17 mouse cellular contexts compared by ENCODE assay signal in the genomic region with DNA sequence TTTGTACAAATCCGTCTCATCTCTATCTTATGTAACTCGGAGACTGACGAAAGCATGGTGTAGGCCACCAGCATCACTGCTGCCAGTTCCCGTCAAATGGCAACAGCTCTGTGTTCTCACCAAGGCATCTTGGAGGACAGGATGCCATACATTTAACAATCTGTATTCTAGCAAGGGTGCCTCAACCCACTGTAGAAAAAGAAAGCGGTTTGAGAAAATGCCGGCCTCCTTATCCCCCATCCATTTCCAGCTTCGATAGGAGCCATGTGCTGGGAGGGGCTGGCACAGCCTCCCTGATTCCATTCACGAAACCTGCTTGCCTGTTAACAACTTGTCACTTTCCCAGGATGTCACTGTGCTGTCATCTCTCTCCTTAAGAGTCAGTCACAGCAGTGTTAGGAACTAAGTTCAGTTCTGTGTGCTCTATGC.
DNase-seq lines count a peak whose midpoint lies in the region; ATAC-seq and TF ChIP-seq lines count a peak whose summit lies in the region.
"Had no signal": no experiment of that assay in that cellular context is flagged by ENCODE, and none has a peak within 500 bp of the region (broad histone marks: within the 10 kb centered on the region; RNA-seq: fewer than 3 reads in every experiment).

No protein-coding gene starts in this region.

- H3K4me2 ChIP-seq in heart, embryonic 13.5 days, result no peak overlapping the region
- peak overlapping the region; percentile 9 for H3K4me2 ChIP-seq in forebrain, embryonic 16.5 days (ENCODE audit: low read length)
- H3K4me2 ChIP-seq: embryonic facial prominence, embryonic 15.5 days; liver, embryonic 12.5 days had no signal

- intact Hi-C loops in heart, postnatal 14 days (cut with DNase I), result no loop called here
- intact Hi-C loops in left cerebral cortex, adult 2 months (cut with DNase I), result no loop called here

- DNase-seq in cerebellum, adult 18-20 months, result peak; percentile 38 to 40
- no peak for DNase-seq in cerebellum, adult 8-10 months
- DNase-seq in heart, postnatal 14 days, result no peak
- peak; percentile 41 to 48 for DNase-seq in left cerebral cortex, adult 2 months (ENCODE audit: extremely low spot score in 1 of 2, low spot score in 2 of 2)
- no peak for DNase-seq in c-Kit-positive CD71-positive TER-119-positive erythroid progenitor cells, embryonic 14.5 days (ENCODE audit: low spot score)
- no peak for DNase-seq in kidney, adult 18-20 months
- DNase-seq: adrenal gland, postnatal 14 days; cerebellum, postnatal 36 days; heart, postnatal 10 days; lung, postnatal 10 days; midbrain, embryonic 14.5 days had no signal

- H3K9me3 ChIP-seq in heart, embryonic 13.5 days, result no peaks in the 10 kb centered on the region
- H3K9me3 ChIP-seq in forebrain, embryonic 16.5 days (ENCODE audit: control insufficient read depth, low read length), result no peaks in the 10 kb centered on the region
- H3K9me3 ChIP-seq: embryonic facial prominence, embryonic 15.5 days; liver, embryonic 12.5 days had no signal

- no peak for TF ChIP-seq CTCF in left cerebral cortex, adult 2 months (IDR thresholded peaks at IDR 0.05)

- peaks cover 44% of the 10 kb centered on the region for H3K4me1 ChIP-seq in heart, embryonic 13.5 days
- peaks cover 21% of the 10 kb centered on the region for H3K4me1 ChIP-seq in forebrain, embryonic 16.5 days (replicated peaks; ENCODE audit: control insufficient read depth, insufficient read depth, low read length)

- no peaks in the 10 kb centered on the region for H3K27me3 ChIP-seq in heart, embryonic 13.5 days (replicated peaks)
- no peaks in the 10 kb centered on the region for H3K27me3 ChIP-seq in forebrain, embryonic 16.5 days (replicated peaks; ENCODE audit: control insufficient read depth, insufficient read depth, low read length)
- H3K27me3 ChIP-seq: embryonic facial prominence, embryonic 15.5 days; liver, embryonic 12.5 days had no signal

- H3K9ac ChIP-seq in heart, embryonic 13.5 days, result peak overlapping the region; percentile 16; the same call in 1 of the 2 replicates
- 0 out of 2 replicates have a peak overlapping the region, but pooled peaks have one; percentile 29 for H3K9ac ChIP-seq in forebrain, embryonic 16.5 days (replicated peaks; ENCODE audit: low read depth, low read length)
- H3K9ac ChIP-seq: embryonic facial prominence, embryonic 15.5 days; liver, embryonic 12.5 days had no signal

- ATAC-seq in heart, embryonic 13.5 days (ENCODE audit: extremely low read depth, insufficient number of reproducible peaks, low FRiP score, low TSS enrichment), result no peak
- ATAC-seq in forebrain, embryonic 16.5 days, result peak; percentile 89
- ATAC-seq: intestine, embryonic 16.5 days; liver, embryonic 12.5 days had no signal

- 0 out of 2 replicates have a peak overlapping the region, but pooled peaks have one; percentile 36 for H3K27ac ChIP-seq in heart, embryonic 13.5 days (replicated peaks)
- H3K27ac ChIP-seq in forebrain, embryonic 16.5 days (ENCODE audit: low read length), result peak overlapping the region; percentile 65
- peak overlapping the region; percentile 77 for H3K27ac ChIP-seq in left cerebral cortex, adult 2 months
- H3K27ac ChIP-seq: embryonic facial prominence, embryonic 15.5 days; liver, embryonic 12.5 days; stomach, postnatal 0 days had no signal

- no peaks in the 10 kb centered on the region for H3K36me3 ChIP-seq in heart, embryonic 13.5 days
- no peaks in the 10 kb centered on the region for H3K36me3 ChIP-seq in forebrain, embryonic 16.5 days (ENCODE audit: control insufficient read depth, insufficient read depth)
- H3K36me3 ChIP-seq: embryonic facial prominence, embryonic 15.5 days; liver, embryonic 12.5 days had no signal

- H3K4me3 ChIP-seq in heart, embryonic 13.5 days, result no peak overlapping the region
- no peak overlapping the region for H3K4me3 ChIP-seq in forebrain, embryonic 16.5 days (replicated peaks; ENCODE audit: low read length)
- no peak overlapping the region for H3K4me3 ChIP-seq in left cerebral cortex, adult 2 months
- H3K4me3 ChIP-seq: embryonic facial prominence, embryonic 15.5 days; liver, embryonic 12.5 days had no signal

- 43% methylated on average over 8 of the region's 8 CpGs for WGBS in heart, embryonic 13.5 days
- 42% methylated on average over 8 of the region's 8 CpGs for WGBS in forebrain, embryonic 16.5 days

Comparison
In these comparisons a context has a peak if more than half of its experiments do, and no peak if none do; other contexts are left out.
1. DNase-seq: peak in cerebellum, adult 18-20 months (2 of 2) and left cerebral cortex, adult 2 months (2 of 2); none in cerebellum, adult 8-10 months (single experiment), heart, postnatal 14 days (0 of 2), c-Kit-positive CD71-positive TER-119-positive erythroid progenitor cells, embryonic 14.5 days (single experiment) and kidney, adult 18-20 months (single experiment).
2. Peak in every context shown above with its lines, with median percentiles within 50 percentile points of each other: H3K27ac ChIP-seq.